Mouse (Mus musculus) midbrain, embryonic 13.5 days (tissue): ENCODE data around the gene Pcyt2. TPM values are rescaled to one million over a fixed set of nuclear protein-coding genes. Genes with fewer than 3 reads are reported as not detected.

Experiments used
- microRNA-seq: library from miRNA; unstranded; fragments of <30 nt; microRNA quantifications from one replicate; pipeline ENCODE4, GENCODE M21; 2016
- polyA plus RNA-seq: library from polyadenylated mRNA; unstranded; fragments of >200 nt; fragmentation: Nextera tagmentation; extraction: Ambion mirVana; gene quantifications from 2 replicates; pipeline ENCODE4 v1.2.1, GENCODE M21; 2015

The Pcyt2 gene
- polyA plus RNA-seq, 1 experiment from 2014 or later, result 167 TPM

Small RNAs within 50 kb of the gene (microRNA-seq; reads per million reads assigned to microRNA genes)
- 1.4 reads per million for gene Mir6936

Other genes with a start within 250 kb of the Pcyt2 start
- gene Faap100, start 239.2 kb downstream of the Pcyt2 start, polyA plus RNA-seq, result 80.9 and 81.1 TPM in 2 replicates
- gene Nploc4, start 180.2 kb downstream of the Pcyt2 start, polyA plus RNA-seq, result 35.0 and 38.1 TPM in 2 replicates
- not detected in 2 replicates for gene Tspan10, start 175.3 kb downstream of the Pcyt2 start, polyA plus RNA-seq
- gene Pde6g, start 164.4 kb downstream of the Pcyt2 start, polyA plus RNA-seq, result 0.19 and 0.30 TPM in 2 replicates
- 10.6 and 12.5 TPM in 2 replicates for gene Oxld1, start 159.9 kb downstream of the Pcyt2 start, polyA plus RNA-seq
- 26.1 and 28.7 TPM in 2 replicates for gene Ccdc137, start 159.8 kb downstream of the Pcyt2 start, polyA plus RNA-seq
- 64.7 and 67.8 TPM in 2 replicates for gene Arl16, start 150.3 kb downstream of the Pcyt2 start, polyA plus RNA-seq
- 111 and 113 TPM in 2 replicates for gene Mrpl12, start 133.3 kb downstream of the Pcyt2 start, polyA plus RNA-seq
- 28.2 and 29.2 TPM in 2 replicates for gene Slc25a10, start 126.1 kb downstream of the Pcyt2 start, polyA plus RNA-seq
- gene Gcgr, start 87.2 kb downstream of the Pcyt2 start, polyA plus RNA-seq, result 0.20 and 0.32 TPM in 2 replicates
- gene Mcrip1, start 68.2 kb downstream of the Pcyt2 start, polyA plus RNA-seq, result 240 and 242 TPM in 2 replicates
- gene Ppp1r27, start 66.8 kb downstream of the Pcyt2 start, polyA plus RNA-seq, result not detected in 2 replicates
- 279 and 297 TPM in 2 replicates for gene P4hb, start 44.7 kb downstream of the Pcyt2 start, polyA plus RNA-seq
- 452 and 461 TPM in 2 replicates for gene Arhgdia, start 36.3 kb downstream of the Pcyt2 start, polyA plus RNA-seq
- gene Alyref, start 19.6 kb downstream of the Pcyt2 start, polyA plus RNA-seq, result 303 and 358 TPM in 2 replicates
- 180 and 183 TPM in 2 replicates for gene Anapc11, start 19.5 kb downstream of the Pcyt2 start, polyA plus RNA-seq
- 0.54 and 0.95 TPM in 2 replicates for gene Npb, start 9.5 kb downstream of the Pcyt2 start, polyA plus RNA-seq
- 42.7 and 51.3 TPM in 2 replicates for gene Sirt7, start 7.3 kb upstream of the Pcyt2 start, polyA plus RNA-seq
- gene Mafg, start 15.7 kb upstream of the Pcyt2 start, polyA plus RNA-seq, result 24.4 and 31.2 TPM in 2 replicates
- gene Pycr1, start 25.8 kb upstream of the Pcyt2 start, polyA plus RNA-seq, result 23.2 and 25.0 TPM in 2 replicates
- 0.78 and 0.84 TPM in 2 replicates for gene Myadml2, start 30.2 kb upstream of the Pcyt2 start, polyA plus RNA-seq
- gene Notum, start 43.2 kb upstream of the Pcyt2 start, polyA plus RNA-seq, result 0.46 and 0.65 TPM in 2 replicates
- gene Aspscr1, start 55.0 kb upstream of the Pcyt2 start, polyA plus RNA-seq, result 149 and 154 TPM in 2 replicates
- 99.9 and 112 TPM in 2 replicates for gene Cenpx, start 95.8 kb upstream of the Pcyt2 start, polyA plus RNA-seq
- 60.6 and 71.8 TPM in 2 replicates for gene Lrrc45, start 96.0 kb upstream of the Pcyt2 start, polyA plus RNA-seq
- 206 and 218 TPM in 2 replicates for gene Rac3, start 103.5 kb upstream of the Pcyt2 start, polyA plus RNA-seq
- 6.5 and 7.3 TPM in 2 replicates for gene Dcxr, start 109.3 kb upstream of the Pcyt2 start, polyA plus RNA-seq
- 0.32 and 0.38 TPM in 2 replicates for gene Cbr2, start 114.2 kb upstream of the Pcyt2 start, polyA plus RNA-seq
- gene Hmga1b, start 144.9 kb upstream of the Pcyt2 start, polyA plus RNA-seq, result 2.7 and 3.1 TPM in 2 replicates
- gene Rfng, start 166.3 kb upstream of the Pcyt2 start, polyA plus RNA-seq, result 84.6 TPM in 2 replicates
- 268 and 273 TPM in 2 replicates for gene Gps1, start 166.3 kb upstream of the Pcyt2 start, polyA plus RNA-seq
- 51.4 and 55.7 TPM in 2 replicates for gene Dus1l, start 178.5 kb upstream of the Pcyt2 start, polyA plus RNA-seq
- 83.6 and 89.2 TPM in 2 replicates for gene Fasn, start 206.6 kb upstream of the Pcyt2 start, polyA plus RNA-seq